Mouse (Mus musculus) cortical plate, adult 2 months (tissue): ENCODE data around the gene Ppm1f.

Experiments used
- CTCF ChIP-seq: fragments of 200-500 bp; IDR thresholded peaks from 2 replicates; pipeline ENCODE4 v1.5.1; 2011; ENCODE audit warnings: mild to moderate bottlenecking, control low read depth, low read length; ENCODE audit not compliant: insufficient read depth; ENCODE audit errors: extremely low read depth
- POLR2A ChIP-seq: fragments of 200-500 bp; IDR thresholded peaks from 2 replicates; pipeline ENCODE4 v1.6.1; 2011; ENCODE audit warnings: mild to moderate bottlenecking, low read length, control low read depth; ENCODE audit not compliant: insufficient read depth; ENCODE audit errors: extremely low read depth

- TF ChIP-seq CTCF = no peak
- TF ChIP-seq POLR2A = no peak
These were observed 34.1 kb downstream of the Ppm1f start for GRCm38 (mm10) chr16:16930326-16930725.
